Mouse (Mus musculus) bone marrow, adult 2 months (tissue): ENCODE data around the gene Rfxank. TPM values are rescaled to one million over a fixed set of nuclear protein-coding genes. Genes with fewer than 3 reads are reported as not detected.

Source experiments
- H3K27ac ChIP-seq: fragments of 200-500 bp; 2 replicates; pipeline ENCODE4 v1.5.1; 2012; ENCODE audit warnings: low read depth, mild to moderate bottlenecking, control low read depth, inconsistent platforms, low read length; ENCODE audit not compliant: control insufficient read depth, poor library complexity, insufficient read depth
- H3K4me1 ChIP-seq: fragments of 200-500 bp; 2 replicates; pipeline ENCODE4 v1.6.1; 2011; ENCODE audit warnings: low read length; ENCODE audit not compliant: control insufficient read depth, insufficient read depth
- H3K4me3 ChIP-seq: fragments of 200-500 bp; replicated peaks from 2 replicates; pipeline ENCODE3; 2011; ENCODE audit warnings: mild to moderate bottlenecking, low read depth, low read length, control low read depth; ENCODE audit not compliant: control insufficient read depth
- CTCF ChIP-seq: fragments of 200-500 bp; IDR thresholded peaks from 2 replicates; pipeline ENCODE4 v1.5.1; 2011; ENCODE audit warnings: low read length, control low read depth; ENCODE audit not compliant: control insufficient read depth, insufficient read depth
- POLR2A ChIP-seq: fragments of 200-500 bp; IDR thresholded peaks from 2 replicates; pipeline ENCODE4 v1.6.1; 2011; ENCODE audit warnings: low read depth, mild to moderate bottlenecking, control low read depth, low read length, borderline replicate concordance; ENCODE audit not compliant: control insufficient read depth
- WGBS: fragments of 180-500 bp; shearing (Covaris S2); methylation state at CpG from one replicate; pipeline ENCODE4 v1.1.7; 2018; 5-methylcytosine and 5-hydroxymethylcytosine counted together
- polyA plus RNA-seq: library from polyadenylated mRNA; stranded (reverse); fragments of >200 nt; gene quantifications from 2 replicates; pipeline ENCODE4 v1.2.4, GENCODE M21; 2011; ENCODE audit warnings: low replicate concordance; ENCODE audit not compliant: missing spikeins, insufficient read depth, insufficient read length

Gene Rfxank
- 7.0 and 14.4 TPM in 2 replicates for polyA plus RNA-seq

DNA sequence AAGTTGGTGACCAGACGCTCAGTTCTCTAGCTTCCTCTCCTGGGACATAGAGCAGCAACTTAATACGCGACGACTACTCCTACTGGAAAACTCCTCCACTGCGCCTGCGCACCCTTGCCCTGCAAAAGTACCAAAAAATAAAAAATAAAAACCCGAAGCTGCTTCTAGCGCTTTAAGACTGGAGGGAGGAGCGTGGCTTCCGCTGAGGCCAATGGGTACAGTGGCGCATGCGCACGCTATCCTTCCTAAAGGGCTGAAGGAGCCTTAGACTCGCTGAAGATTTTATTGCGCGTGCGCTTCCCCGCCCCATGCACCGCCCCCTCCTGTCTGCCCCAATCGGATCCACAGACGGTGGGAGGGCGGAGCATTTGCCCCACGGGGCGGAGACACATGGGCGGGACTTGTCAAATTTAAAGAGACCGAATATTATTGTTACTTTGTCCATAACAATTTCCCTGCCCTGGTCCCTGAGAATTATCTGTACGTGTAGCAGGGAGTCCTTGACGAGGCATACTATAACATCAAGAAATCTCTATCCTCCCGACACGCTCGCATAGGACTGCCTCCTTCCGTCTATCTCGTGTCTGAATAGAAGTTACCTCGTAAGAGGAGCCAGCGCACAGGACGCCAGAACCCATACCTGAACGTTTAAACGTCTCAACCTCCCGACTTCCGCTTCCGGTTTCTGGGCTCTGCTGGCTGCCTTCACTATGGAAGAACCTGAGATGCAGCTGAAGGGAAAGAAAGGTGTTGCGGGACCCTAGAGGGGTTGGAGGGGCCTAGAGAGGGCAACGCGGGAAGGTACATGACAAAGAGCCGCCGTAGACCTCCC is at the start of gene Rfxank, which contains the start of the genes Borcs8 and Mef2b:
Gene Rfxank, minus strand, starts transcription at position 129 of the 832 bp plus-strand sequence.
Gene Borcs8, plus strand, starts transcription at position 474 of the 832 bp plus-strand sequence.
Gene Mef2b, plus strand, starts transcription at position 686 of the 832 bp plus-strand sequence.
- Histone ChIP-seq H3K27ac (peak within 1 kb of the TSS; percentile 89), H3K4me1 (peaks cover 2% of the 10 kb centered on the region; the same call in 1 of the 2 replicates), H3K4me3 (peak within 1 kb of the TSS; percentile 88)
- no peak for TF ChIP-seq CTCF
- no peak; the same call in 1 of the 2 replicates for TF ChIP-seq POLR2A
- WGBS, result under 1% methylated on average over 46 of the region's 46 CpGs

GRCm38 (mm10) chr8:70188707-70189106 is 49.8 kb upstream of the Rfxank start:
- no peak overlapping the region for H3K4me3 ChIP-seq
- 76% methylated on average over 7 of the region's 7 CpGs for WGBS
- no peaks in the 10 kb centered on the region for H3K4me1 ChIP-seq
- no peak overlapping the region for H3K27ac ChIP-seq
- no peak for TF ChIP-seq CTCF
- no peak for TF ChIP-seq POLR2A

DNA sequence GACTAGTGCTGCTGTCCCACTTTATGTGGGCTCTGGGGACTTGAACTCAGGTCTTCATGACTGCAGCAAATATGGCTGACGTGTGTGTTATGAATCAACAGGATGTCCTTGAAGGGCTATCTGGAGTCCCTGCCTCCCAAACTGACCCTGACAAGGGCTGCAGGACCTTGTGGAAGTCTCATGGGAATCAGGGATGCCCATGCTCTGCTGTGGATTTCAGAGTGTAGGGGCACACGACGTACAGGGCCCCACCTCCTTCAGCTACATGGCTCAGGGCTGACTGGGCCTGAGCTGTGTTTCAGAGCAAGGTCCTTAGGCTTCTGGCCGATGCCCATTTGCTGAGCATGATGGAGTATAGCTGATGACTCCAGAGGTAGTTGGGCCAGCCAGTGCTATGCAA is 44.2 kb upstream of the Rfxank start:
- no peak overlapping the region for H3K27ac ChIP-seq
- H3K4me3 ChIP-seq, result no peak overlapping the region
- TF ChIP-seq CTCF (no peak), POLR2A (no peak)
- no peaks in the 10 kb centered on the region for H3K4me1 ChIP-seq
- WGBS, result 83% methylated on average over 4 of the region's 4 CpGs

GRCm38 (mm10) chr8:70181903-70182252 is 42.9 kb upstream of the Rfxank start:
- WGBS, result 85% methylated on average over 2 of the region's 2 CpGs
- Histone ChIP-seq H3K27ac (no peak overlapping the region; the same call in 1 of the 2 replicates), H3K4me3 (no peak overlapping the region), H3K4me1 (no peaks in the 10 kb centered on the region)
- TF ChIP-seq CTCF (no peak), POLR2A (no peak)

GRCm38 (mm10) chr8:70181212-70181902 is 42.4 kb upstream of the Rfxank start:
- Histone ChIP-seq H3K4me1 (no peaks in the 10 kb centered on the region), H3K27ac (no peak overlapping the region), H3K4me3 (no peak overlapping the region)
- 77% methylated on average over 16 of the region's 16 CpGs for WGBS
- TF ChIP-seq POLR2A, result no peak

- Histone ChIP-seq H3K27ac (no peak overlapping the region), H3K4me3 (no peak overlapping the region), H3K4me1 (no peaks in the 10 kb centered on the region; the same call in 1 of the 2 replicates)
- peak; percentile 14; the same call in 1 of the 2 replicates for TF ChIP-seq CTCF
- no peak for TF ChIP-seq POLR2A
- 96% methylated on average over 4 of the region's 4 CpGs for WGBS
These were observed 40.1 kb upstream of the Rfxank start for GRCm38 (mm10) chr8:70179082-70179481.

GRCm38 (mm10) chr8:70178231-70178630 is 39.3 kb upstream of the Rfxank start:
- Histone ChIP-seq H3K27ac (no peak overlapping the region), H3K4me3 (no peak overlapping the region), H3K4me1 (peaks cover 3% of the 10 kb centered on the region; the same call in 1 of the 2 replicates)
- TF ChIP-seq CTCF (no peak), POLR2A (no peak)
- WGBS, result 84% methylated on average over 2 of the region's 2 CpGs

GRCm38 (mm10) chr8:70174079-70174478 is 35.1 kb upstream of the Rfxank start:
- 74% methylated on average over 7 of the region's 7 CpGs for WGBS

More at GRCm38 (mm10) chr8:70174079-70174478, 35.1 kb upstream of the Rfxank start:
- H3K27ac ChIP-seq, result no peak overlapping the region
- no peak for TF ChIP-seq POLR2A
- TF ChIP-seq CTCF, result no peak
- H3K4me3 ChIP-seq, result no peak overlapping the region
- peaks cover 4% of the 10 kb centered on the region; the same call in 1 of the 2 replicates for H3K4me1 ChIP-seq
